Mouse (Mus musculus) neural tube, embryonic 15.5 days (tissue): ENCODE results near the gene Vwa3b. TPM values are rescaled to one million over a fixed set of nuclear protein-coding genes. Genes with fewer than 3 reads are reported as not detected.

Source experiments
- ATAC-seq: fragments of 200-750 bp; cut with Nextera tagmentation; 2 replicates; pipeline ENCODE4 v1.8.0; 2017; ENCODE audit warnings: mild to moderate bottlenecking, moderate TSS enrichment, moderate library complexity; ENCODE audit not compliant: low FRiP score
- H3K27ac ChIP-seq: fragments of 300-500 bp; sonication (generic); replicated peaks from 2 replicates; pipeline ENCODE4 v1.5.1; 2015; ENCODE audit warnings: mild to moderate bottlenecking, inconsistent platforms
- H3K27me3 ChIP-seq: fragments of 300-500 bp; sonication (generic); replicated peaks from 2 replicates; pipeline ENCODE4 v1.6.1; 2015; ENCODE audit warnings: inconsistent platforms
- H3K36me3 ChIP-seq: fragments of 300-500 bp; sonication (generic); 2 replicates; pipeline ENCODE4 v1.6.1; 2015; ENCODE audit warnings: inconsistent platforms
- H3K4me1 ChIP-seq: fragments of 300-500 bp; sonication (generic); 2 replicates; pipeline ENCODE4 v1.6.1; 2015; ENCODE audit warnings: inconsistent platforms
- H3K4me2 ChIP-seq: fragments of 300-500 bp; sonication (generic); 2 replicates; pipeline ENCODE4 v1.6.1; 2015; ENCODE audit warnings: inconsistent platforms, mild to moderate bottlenecking, moderate library complexity
- H3K4me3 ChIP-seq: fragments of 300-500 bp; sonication (generic); replicated peaks from 2 replicates; pipeline ENCODE4 v1.5.1; 2015; ENCODE audit warnings: mild to moderate bottlenecking, inconsistent platforms
- H3K9ac ChIP-seq: fragments of 300-500 bp; sonication (generic); replicated peaks from 2 replicates; pipeline ENCODE4 v1.6.1; 2015; ENCODE audit warnings: mild to moderate bottlenecking, inconsistent platforms
- H3K9me3 ChIP-seq: fragments of 300-500 bp; sonication (generic); replicated peaks from 2 replicates; pipeline ENCODE4 v1.6.1; 2016; ENCODE audit warnings: inconsistent platforms
- WGBS: fragments of 180-500 bp; shearing (Covaris S2); methylation state at CpG from one replicate; pipeline ENCODE4 v1.1.7; 2015; ENCODE audit warnings: mixed read lengths; 5-methylcytosine and 5-hydroxymethylcytosine counted together
- polyA plus RNA-seq: library from polyadenylated mRNA; unstranded; fragments of >200 nt; fragmentation: Nextera tagmentation; extraction: Ambion mirVana; gene quantifications from 2 replicates; pipeline ENCODE4 v1.2.1, GENCODE M21; 2015

Gene Vwa3b
- polyA plus RNA-seq, 1 experiment from 2014 or later, result 0.38 TPM

DNA sequence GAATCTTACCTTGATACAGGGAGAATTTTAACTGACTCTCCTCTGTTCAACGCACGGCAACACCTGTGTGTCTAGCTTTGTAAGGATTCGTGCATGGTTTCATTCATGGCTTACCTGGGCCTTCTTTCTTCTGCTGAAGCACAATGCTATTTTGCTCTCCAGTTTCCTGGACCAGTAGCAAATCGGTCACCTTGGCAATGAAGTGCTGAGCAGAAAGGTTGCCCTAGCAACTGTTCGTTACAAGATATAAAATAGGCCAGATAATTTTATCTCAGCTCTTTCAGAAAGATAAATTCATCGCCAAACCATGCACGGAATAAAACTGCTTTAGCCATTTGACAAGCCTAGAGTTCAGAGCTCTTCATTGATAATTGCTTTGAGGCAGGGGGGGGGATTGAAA lies 123.5 kb downstream of the Vwa3b start:
- no peak overlapping the region for H3K4me3 ChIP-seq
- no peak overlapping the region for H3K4me2 ChIP-seq
- H3K27ac ChIP-seq, result no peak overlapping the region
- no peaks in the 10 kb centered on the region for H3K9me3 ChIP-seq
- H3K4me1 ChIP-seq, result no peaks in the 10 kb centered on the region
- ATAC-seq, result no peak
- H3K27me3 ChIP-seq, result no peaks in the 10 kb centered on the region
- WGBS, result 83% methylated on average over 7 of the region's 7 CpGs
- H3K36me3 ChIP-seq, result no peaks in the 10 kb centered on the region
- H3K9ac ChIP-seq, result no peak overlapping the region

DNA sequence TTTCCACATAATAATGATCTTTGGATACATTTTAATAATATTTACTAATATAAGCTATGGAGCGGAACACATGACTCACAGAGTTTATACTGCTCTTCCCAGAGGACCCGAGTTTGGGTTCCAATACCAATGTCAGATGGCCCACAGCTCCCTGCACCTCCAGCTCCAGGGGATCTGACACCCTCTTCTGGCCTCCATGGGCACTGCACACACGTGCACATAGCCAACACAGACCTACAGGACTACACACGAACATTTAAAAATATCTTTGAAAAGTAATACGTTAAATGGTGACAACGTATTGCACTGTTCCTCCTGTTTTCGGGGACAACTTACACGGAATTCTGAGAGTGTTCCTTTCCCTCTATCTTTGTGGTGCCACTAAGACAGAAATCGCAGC lies 125.5 kb downstream of the Vwa3b start:
- Histone ChIP-seq H3K27me3 (no peaks in the 10 kb centered on the region), H3K36me3 (no peaks in the 10 kb centered on the region), H3K27ac (no peak overlapping the region), H3K4me1 (no peaks in the 10 kb centered on the region), H3K4me2 (no peak overlapping the region), H3K9me3 (no peaks in the 10 kb centered on the region), H3K4me3 (no peak overlapping the region), H3K9ac (no peak overlapping the region)
- no peak for ATAC-seq
- 92% methylated on average over 9 of the region's 9 CpGs for WGBS

DNA sequence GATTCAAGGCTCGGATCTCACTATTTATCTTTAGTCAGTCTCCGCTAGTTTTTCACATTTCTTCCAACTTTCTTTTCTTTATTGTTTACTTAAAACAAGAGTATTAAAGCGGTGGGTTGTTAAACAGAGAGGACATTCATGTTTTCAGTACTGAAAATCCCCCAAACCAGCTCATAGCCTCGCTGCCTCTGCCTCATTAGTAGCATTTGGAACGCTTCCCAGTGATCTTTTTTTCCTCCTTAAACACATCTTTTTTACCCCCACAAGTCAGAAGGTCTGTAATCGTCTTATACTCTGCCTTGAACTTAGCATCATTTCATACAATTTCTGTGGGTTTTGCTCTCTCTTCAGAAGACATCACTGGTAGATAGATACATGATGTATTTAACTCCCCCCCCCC lies 139.7 kb downstream of the Vwa3b start:
- H3K36me3 ChIP-seq, result no peaks in the 10 kb centered on the region
- no peak overlapping the region for H3K4me3 ChIP-seq
- H3K27ac ChIP-seq, result no peak overlapping the region
- no peak for ATAC-seq
- H3K4me1 ChIP-seq, result no peaks in the 10 kb centered on the region
- no peaks in the 10 kb centered on the region for H3K9me3 ChIP-seq
- no peaks in the 10 kb centered on the region for H3K27me3 ChIP-seq
- WGBS, result 50% methylated on average over 6 of the region's 6 CpGs
- H3K9ac ChIP-seq, result no peak overlapping the region
- H3K4me2 ChIP-seq, result no peak overlapping the region

DNA sequence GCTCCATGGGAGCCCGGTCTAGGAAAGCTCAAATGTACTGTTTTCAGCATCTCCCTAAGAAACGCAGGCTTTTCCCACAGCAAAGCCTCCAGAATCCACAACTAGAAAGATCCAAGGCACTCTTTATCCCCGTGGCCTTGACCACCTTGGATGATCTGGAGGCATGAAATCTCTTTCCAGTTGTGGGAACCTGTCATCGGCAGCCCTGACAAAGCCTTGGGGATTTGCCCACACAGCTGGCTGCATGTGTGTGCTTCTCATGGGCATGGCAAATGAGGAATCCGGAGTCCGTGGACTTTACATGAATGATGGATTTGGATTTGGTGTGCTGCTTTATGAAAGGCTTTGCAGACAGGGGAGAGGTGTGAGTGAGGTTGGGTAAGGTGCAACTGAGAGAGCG lies 141.5 kb downstream of the Vwa3b start:
- H3K4me2 ChIP-seq, result no peak overlapping the region
- no peak for ATAC-seq
- H3K9ac ChIP-seq, result no peak overlapping the region
- H3K4me1 ChIP-seq, result no peaks in the 10 kb centered on the region
- no peaks in the 10 kb centered on the region for H3K36me3 ChIP-seq
- no peaks in the 10 kb centered on the region for H3K9me3 ChIP-seq
- 80% methylated on average over 7 of the region's 7 CpGs for WGBS
- H3K27ac ChIP-seq, result no peak overlapping the region
- no peaks in the 10 kb centered on the region for H3K27me3 ChIP-seq
- H3K4me3 ChIP-seq, result no peak overlapping the region

DNA sequence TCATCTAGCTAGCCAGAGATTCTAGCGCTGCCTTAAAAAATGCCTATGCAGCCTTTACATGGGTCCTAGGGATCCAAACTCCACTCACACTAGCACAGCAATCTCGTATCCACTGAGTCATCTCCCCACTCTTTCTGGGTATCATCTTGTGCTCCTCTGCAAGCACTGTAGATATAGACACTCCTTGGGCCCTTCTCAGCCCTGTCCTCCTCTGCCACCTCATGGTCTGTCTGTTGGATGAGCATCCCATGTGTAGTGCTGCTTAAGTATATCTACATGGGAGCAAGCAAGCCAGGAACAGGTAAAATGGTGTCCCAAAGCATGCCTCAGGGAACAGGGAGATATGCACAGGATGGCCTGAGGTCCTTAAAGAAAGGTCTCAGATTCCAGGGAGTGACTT lies 151.5 kb downstream of the Vwa3b start:
- Histone ChIP-seq H3K4me2 (no peak overlapping the region), H3K27ac (no peak overlapping the region), H3K4me3 (no peak overlapping the region), H3K9ac (no peak overlapping the region), H3K36me3 (no peaks in the 10 kb centered on the region), H3K27me3 (no peaks in the 10 kb centered on the region), H3K9me3 (no peaks in the 10 kb centered on the region), H3K4me1 (no peaks in the 10 kb centered on the region)
- 84% methylated on average over 2 of the region's 2 CpGs for WGBS
- no peak for ATAC-seq

DNA sequence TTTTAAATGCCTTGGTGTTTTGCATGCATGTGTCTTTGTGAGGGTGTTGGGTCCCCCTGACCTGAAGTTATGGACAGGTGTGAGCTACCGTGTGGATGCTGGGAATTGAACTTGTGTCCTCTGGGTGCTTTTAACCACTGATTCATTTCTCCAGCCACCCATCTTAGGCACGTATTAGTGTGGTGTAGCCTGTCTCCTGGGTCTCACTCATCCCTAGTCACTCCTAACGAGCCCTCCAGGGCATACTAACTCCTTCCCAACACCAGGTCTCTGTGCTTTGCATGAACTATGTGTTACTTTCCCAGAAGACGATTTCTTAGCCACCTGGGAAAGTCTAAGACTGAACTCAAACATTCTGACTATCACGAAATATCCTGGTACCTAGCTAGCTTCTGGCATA lies 153.5 kb downstream of the Vwa3b start:
- Histone ChIP-seq H3K4me3 (no peak overlapping the region), H3K9me3 (no peaks in the 10 kb centered on the region), H3K27ac (no peak overlapping the region), H3K9ac (no peak overlapping the region), H3K27me3 (no peaks in the 10 kb centered on the region), H3K4me2 (no peak overlapping the region), H3K36me3 (no peaks in the 10 kb centered on the region), H3K4me1 (no peaks in the 10 kb centered on the region)
- WGBS, result 74% methylated on average over 5 of the region's 5 CpGs
- ATAC-seq, result no peak

DNA sequence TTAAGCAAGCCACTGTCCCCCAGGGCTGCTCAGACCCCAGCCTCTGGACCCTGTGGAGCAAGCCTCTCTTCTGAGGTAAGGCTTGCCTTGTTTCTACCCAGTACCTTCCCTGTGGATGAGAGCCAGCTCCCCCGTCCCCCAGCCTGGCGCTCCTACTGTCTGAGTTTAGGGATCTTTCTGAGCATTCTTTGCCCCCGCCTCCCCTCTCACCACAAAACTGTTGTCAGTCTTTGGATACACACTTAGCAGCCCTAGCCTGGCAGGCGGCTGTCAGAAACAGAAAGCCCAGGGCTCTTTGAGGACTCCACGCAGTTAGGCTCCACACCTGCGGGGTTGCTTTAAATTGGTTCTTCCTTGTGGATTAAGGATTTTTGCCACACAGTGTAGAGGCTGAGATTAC lies 160.7 kb downstream of the Vwa3b start:
- no peak overlapping the region for H3K4me3 ChIP-seq
- 84% methylated on average over 6 of the region's 6 CpGs for WGBS
- no peaks in the 10 kb centered on the region for H3K27me3 ChIP-seq

DNA sequence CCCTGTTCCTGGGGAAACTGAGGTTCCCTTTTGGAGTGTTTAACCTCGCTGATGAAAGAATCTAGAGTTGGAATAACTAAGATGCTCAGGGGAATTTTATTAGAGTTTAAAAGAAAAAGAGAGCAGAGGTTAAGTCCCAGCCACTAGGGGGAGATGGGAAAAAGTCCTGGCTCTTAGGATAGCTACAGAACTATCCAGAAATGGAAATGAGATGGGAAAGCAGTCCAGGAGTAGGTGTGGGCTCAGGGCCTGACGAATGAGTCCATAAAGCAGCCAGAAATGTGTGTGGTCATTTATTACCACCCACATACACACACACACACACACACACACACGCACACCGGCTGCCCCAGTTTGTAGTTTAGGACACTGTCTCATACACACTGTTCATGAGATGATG lies 168.2 kb downstream of the Vwa3b start:
- Histone ChIP-seq H3K4me1 (no peaks in the 10 kb centered on the region), H3K27ac (no peak overlapping the region), H3K9ac (no peak overlapping the region), H3K4me3 (no peak overlapping the region), H3K4me2 (no peak overlapping the region), H3K9me3 (no peaks in the 10 kb centered on the region), H3K36me3 (no peaks in the 10 kb centered on the region), H3K27me3 (no peaks in the 10 kb centered on the region)
- no peak for ATAC-seq
- 66% methylated on average over 4 of the region's 4 CpGs for WGBS

More for the DNA sequence above, 160.7 kb downstream of the Vwa3b start:
- Histone ChIP-seq H3K4me1 (no peaks in the 10 kb centered on the region), H3K9ac (no peak overlapping the region), H3K36me3 (no peaks in the 10 kb centered on the region), H3K9me3 (no peaks in the 10 kb centered on the region), H3K4me2 (no peak overlapping the region), H3K27ac (no peak overlapping the region)
- ATAC-seq, result no peak

DNA sequence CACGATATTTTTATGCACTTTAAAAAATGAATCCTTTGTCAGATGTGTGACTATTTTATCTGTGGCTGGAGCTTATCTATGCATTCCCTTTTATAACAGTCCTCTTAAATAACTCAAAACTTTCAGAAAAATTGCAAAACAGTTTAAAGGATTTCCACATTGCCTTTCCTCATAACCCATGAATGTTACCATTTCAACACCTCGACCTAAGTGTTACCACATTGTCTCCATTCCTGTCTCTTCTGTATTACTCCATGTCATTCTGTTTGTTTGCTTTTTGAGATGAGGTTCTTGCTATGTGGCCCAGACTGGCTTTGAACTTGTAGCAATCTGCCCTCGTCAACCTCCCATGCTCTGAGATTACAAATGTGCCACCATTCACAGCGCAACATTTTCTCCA lies 175.0 kb downstream of the Vwa3b start:
- Histone ChIP-seq H3K4me1 (no peaks in the 10 kb centered on the region), H3K27ac (no peak overlapping the region), H3K4me2 (no peak overlapping the region), H3K9me3 (no peaks in the 10 kb centered on the region), H3K36me3 (no peaks in the 10 kb centered on the region), H3K9ac (no peak overlapping the region), H3K27me3 (no peaks in the 10 kb centered on the region), H3K4me3 (no peak overlapping the region)
- no peak for ATAC-seq
- 93% methylated on average over 4 of the region's 4 CpGs for WGBS

DNA sequence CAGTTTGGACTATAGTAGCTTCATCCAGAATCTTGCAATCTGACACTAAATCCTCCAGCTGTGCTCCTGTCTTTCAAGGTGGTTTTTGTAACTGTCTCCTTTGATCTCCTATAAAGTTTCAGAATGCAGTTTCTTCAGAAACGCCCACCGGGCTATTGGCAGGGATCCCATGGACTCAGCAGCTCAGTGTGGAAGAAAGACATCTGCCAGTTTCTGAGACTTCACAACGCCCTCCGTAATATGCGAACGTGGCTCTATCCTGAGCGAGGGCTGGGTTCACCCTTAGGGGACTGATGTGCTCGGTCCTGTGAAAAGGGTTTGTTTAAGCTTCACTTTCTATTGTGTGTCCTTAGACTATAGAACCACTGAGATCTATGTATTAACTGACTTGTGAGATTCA lies 181.3 kb downstream of the Vwa3b start:
- WGBS, result 88% methylated on average over 8 of the region's 8 CpGs
- no peak for ATAC-seq
- H3K27me3 ChIP-seq, result no peaks in the 10 kb centered on the region
- no peak overlapping the region for H3K4me3 ChIP-seq
- no peak overlapping the region for H3K9ac ChIP-seq
- H3K36me3 ChIP-seq, result no peaks in the 10 kb centered on the region
- H3K4me1 ChIP-seq, result no peaks in the 10 kb centered on the region
- no peak overlapping the region for H3K4me2 ChIP-seq
- H3K9me3 ChIP-seq, result no peaks in the 10 kb centered on the region
- H3K27ac ChIP-seq, result no peak overlapping the region

DNA sequence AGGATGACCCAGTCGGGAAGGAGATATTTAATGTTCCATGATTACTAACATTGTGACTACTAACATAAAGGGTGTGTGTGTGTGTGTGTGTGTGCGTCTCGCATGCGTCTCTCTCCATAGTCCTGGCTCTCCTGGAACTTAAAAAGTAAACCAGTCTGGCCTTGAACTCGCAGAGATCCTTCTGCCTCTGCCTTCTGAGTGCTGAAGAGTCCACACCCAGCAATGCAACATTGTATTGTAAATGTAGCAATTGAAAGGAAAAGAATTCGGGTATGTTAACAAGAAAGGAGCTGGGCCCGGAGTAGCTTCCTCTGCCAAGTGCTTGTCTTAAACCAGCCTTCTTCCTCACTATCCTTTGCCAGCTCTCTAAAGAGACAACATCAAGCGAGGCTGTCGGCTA lies 186.0 kb downstream of the Vwa3b start:
- Histone ChIP-seq H3K27ac (no peak overlapping the region), H3K9ac (no peak overlapping the region), H3K4me2 (no peak overlapping the region), H3K27me3 (0 out of 2 replicates have a peak, but pooled peaks cover 2% of the 10 kb centered on the region), H3K4me1 (no peaks in the 10 kb centered on the region), H3K9me3 (no peaks in the 10 kb centered on the region), H3K36me3 (no peaks in the 10 kb centered on the region), H3K4me3 (no peak overlapping the region)
- no peak for ATAC-seq
- 90% methylated on average over 9 of the region's 9 CpGs for WGBS

DNA sequence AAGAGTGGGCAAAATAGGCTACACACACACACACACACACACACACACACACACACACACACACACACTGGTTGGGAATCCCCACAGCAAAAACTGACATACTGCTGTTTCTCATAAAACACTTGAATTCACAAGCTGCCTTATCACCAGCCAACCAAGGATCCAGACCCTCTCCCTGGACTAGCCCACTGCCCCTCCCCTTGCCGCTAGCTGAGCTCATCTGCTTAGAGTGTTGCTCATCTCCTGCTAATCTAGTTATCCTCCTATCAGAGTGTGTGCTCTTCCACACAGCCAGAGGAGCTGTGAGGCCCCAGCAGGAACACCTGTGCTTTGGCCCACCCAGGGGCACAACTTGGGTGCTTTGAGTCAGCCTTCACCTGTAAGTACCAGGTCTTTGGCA lies 187.7 kb downstream of the Vwa3b start, which contains the start of gene Cnga3:
Gene Cnga3 (plus strand): TSS at position 291 of the 400 bp plus-strand sequence.
- H3K9ac ChIP-seq, result no peak within 1 kb of the TSS
- peaks cover 8% of the 10 kb centered on the region for H3K4me1 ChIP-seq
- no peak for ATAC-seq
- no peaks in the 10 kb centered on the region for H3K9me3 ChIP-seq
- no peaks in the 10 kb centered on the region for H3K36me3 ChIP-seq
- H3K27ac ChIP-seq, result no peak within 1 kb of the TSS
- 0 out of 2 replicates have a peak, but pooled peaks cover 5% of the 10 kb centered on the region for H3K27me3 ChIP-seq
- no peak within 1 kb of the TSS for H3K4me3 ChIP-seq
- H3K4me2 ChIP-seq, result no peak within 1 kb of the TSS
- 57% methylated on average over 1 of the region's 1 CpGs for WGBS

DNA sequence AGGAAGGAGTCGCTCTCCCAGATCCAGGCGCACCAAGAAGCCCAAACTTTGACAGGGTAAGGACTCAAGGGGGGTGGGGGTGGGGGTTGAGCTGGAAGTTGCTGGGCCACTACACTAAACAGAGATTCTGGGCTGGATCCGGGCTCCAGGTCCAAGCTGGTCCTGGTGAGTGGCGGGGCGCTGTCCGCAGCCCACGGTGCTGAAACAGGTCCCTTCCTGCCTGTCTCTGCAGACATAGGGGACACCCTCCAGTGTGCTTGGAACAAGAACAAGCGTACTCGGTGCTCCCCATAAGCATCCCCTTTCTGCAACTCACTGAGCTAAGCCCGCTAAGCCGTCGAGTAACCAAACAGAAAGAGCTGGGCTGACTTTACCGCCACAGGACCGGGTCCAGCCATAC lies 192.0 kb downstream of the Vwa3b start:
- no peak overlapping the region for H3K4me2 ChIP-seq
- H3K9me3 ChIP-seq, result no peaks in the 10 kb centered on the region
- WGBS, result 10% methylated on average over 14 of the region's 14 CpGs
- H3K27me3 ChIP-seq, result 0 out of 2 replicates have a peak, but pooled peaks cover 5% of the 10 kb centered on the region
- peaks cover 24% of the 10 kb centered on the region for H3K4me1 ChIP-seq
- ATAC-seq, result no peak
- H3K9ac ChIP-seq, result no peak overlapping the region
- H3K27ac ChIP-seq, result no peak overlapping the region
- no peak overlapping the region for H3K4me3 ChIP-seq
- H3K36me3 ChIP-seq, result no peaks in the 10 kb centered on the region
